Mouse (Mus musculus) intestine, embryonic 14.5 days (tissue): ENCODE results near the gene Oasl2. TPM values are rescaled to one million over a fixed set of nuclear protein-coding genes. Genes with fewer than 3 reads are reported as not detected.

Experiments used
- ATAC-seq: fragments of 200-750 bp; cut with Nextera tagmentation; replicated peaks from 2 replicates; pipeline ENCODE4 v1.8.0; 2017; ENCODE audit warnings: low read depth, moderate number of reproducible peaks, moderate TSS enrichment, moderate library complexity; ENCODE audit not compliant: low FRiP score, low TSS enrichment
- DNase-seq: peaks from one replicate; pipeline ENCODE4 v3.0.0-alpha.2; 2018; ENCODE audit warnings: low spot score
- H3K27ac ChIP-seq: fragments of 300-500 bp; sonication (generic); 2 replicates; pipeline ENCODE4 v1.5.1; 2014; ENCODE audit warnings: low read depth, mild to moderate bottlenecking, control low read depth
- H3K27me3 ChIP-seq: fragments of 300-500 bp; sonication (generic); replicated peaks from 2 replicates; pipeline ENCODE4 v1.6.1; 2014; ENCODE audit warnings: low read length, control low read depth; ENCODE audit not compliant: control insufficient read depth, insufficient read depth
- H3K36me3 ChIP-seq: fragments of 300-500 bp; sonication (generic); 2 replicates; pipeline ENCODE4 v1.6.1; 2014; ENCODE audit warnings: low read length, control low read depth; ENCODE audit not compliant: control insufficient read depth, insufficient read depth
- H3K4me1 ChIP-seq: fragments of 300-500 bp; sonication (generic); replicated peaks from 2 replicates; pipeline ENCODE4 v1.6.1; 2014; ENCODE audit warnings: low read length, control low read depth, mixed read lengths; ENCODE audit not compliant: control insufficient read depth, insufficient read depth
- H3K4me2 ChIP-seq: fragments of 300-500 bp; sonication (generic); 2 replicates; pipeline ENCODE4 v1.6.1; 2014; ENCODE audit warnings: low read length
- H3K4me3 ChIP-seq: fragments of 300-500 bp; sonication (generic); 2 replicates; pipeline ENCODE4 v1.5.1; 2014; ENCODE audit warnings: low read depth, low read length, control low read depth, mixed read lengths
- H3K9ac ChIP-seq: fragments of 300-500 bp; sonication (generic); 2 replicates; pipeline ENCODE4 v1.6.1; 2014; ENCODE audit warnings: mild to moderate bottlenecking, low read length
- H3K9me3 ChIP-seq: fragments of 300-500 bp; sonication (generic); 2 replicates; pipeline ENCODE4 v1.6.1; 2016; ENCODE audit warnings: low read length, control low read depth; ENCODE audit not compliant: control insufficient read depth
- WGBS: fragments of 180-500 bp; shearing (Covaris S2); extraction: QIAGEN DNeasy Blood & Tissue Kit; methylation state at CpG from one replicate; pipeline ENCODE4 v1.1.7; 2014; 5-methylcytosine and 5-hydroxymethylcytosine counted together
- microRNA-seq: library from miRNA; unstranded; fragments of <30 nt; microRNA quantifications from one replicate; pipeline ENCODE4, GENCODE M21; 2016
- polyA plus RNA-seq: library from polyadenylated mRNA; unstranded; fragments of >200 nt; fragmentation: Nextera tagmentation; extraction: Ambion mirVana; gene quantifications from 2 replicates; pipeline ENCODE4 v1.2.1, GENCODE M21; 2014

The Oasl2 gene
- polyA plus RNA-seq, 1 experiment from 2014 or later: 5.1 TPM

DNA sequence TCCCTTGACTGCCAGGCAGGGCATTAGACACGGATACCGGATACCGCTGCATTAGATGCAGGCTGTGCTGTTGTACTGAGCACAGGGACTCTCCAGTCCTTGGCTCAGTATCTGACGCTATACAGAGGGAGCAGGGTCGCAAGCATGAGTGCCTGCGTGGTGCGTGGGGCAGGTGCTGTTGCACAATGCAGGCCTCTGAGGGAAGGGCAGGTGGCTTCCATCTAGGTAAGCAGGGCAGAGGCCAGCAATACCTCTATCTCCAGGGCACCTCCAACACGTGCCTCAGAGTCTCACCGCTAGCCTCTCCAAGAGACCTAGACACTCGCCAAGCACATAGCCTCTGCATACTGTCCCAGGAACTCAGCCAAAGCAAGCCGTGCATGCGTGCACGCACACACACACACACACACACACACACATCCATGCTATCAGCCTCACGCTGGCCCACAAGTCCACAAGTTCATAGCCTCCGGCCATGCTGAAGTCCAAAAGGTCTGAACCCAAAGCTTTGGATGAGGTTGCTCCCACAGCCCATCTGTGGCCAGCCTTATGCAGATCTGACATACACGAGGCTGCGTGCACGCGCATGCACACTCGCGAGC, 54.6 kb downstream of the Oasl2 start:
- DNase-seq: no peak
- no peak overlapping the region for H3K4me3 ChIP-seq
- peaks cover 40% of the 10 kb centered on the region for H3K36me3 ChIP-seq
- H3K27me3 ChIP-seq: no peaks in the 10 kb centered on the region
- H3K9ac ChIP-seq: no peak overlapping the region
- no peak overlapping the region for H3K4me2 ChIP-seq
- ATAC-seq: no peak
- peaks cover 10% of the 10 kb centered on the region for H3K4me1 ChIP-seq
- no peaks in the 10 kb centered on the region for H3K9me3 ChIP-seq
- no peak overlapping the region for H3K27ac ChIP-seq
- 84% methylated on average over 21 of the region's 21 CpGs for WGBS

DNA sequence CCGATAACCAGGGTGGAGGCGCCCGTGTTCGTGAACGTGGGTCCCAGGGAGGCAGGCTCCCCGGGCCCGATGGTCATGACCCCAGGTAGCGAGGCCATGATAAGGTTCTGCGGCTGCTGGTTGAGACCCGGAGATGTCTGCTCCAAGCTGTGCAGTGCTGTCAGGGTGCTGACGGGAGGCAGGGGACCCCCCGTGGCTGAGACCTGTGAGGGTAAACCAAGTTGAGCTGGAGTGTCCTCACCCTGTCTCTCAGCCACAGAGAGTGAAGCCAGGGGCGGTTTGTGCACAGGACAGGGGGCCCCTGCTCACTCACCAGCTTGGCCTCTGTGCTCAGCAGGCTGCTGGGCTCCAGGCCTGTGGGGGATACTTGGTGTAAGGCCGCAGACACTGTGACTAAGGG, 56.6 kb downstream of the Oasl2 start:
- H3K9me3 ChIP-seq: no peaks in the 10 kb centered on the region
- no peak overlapping the region for H3K4me2 ChIP-seq
- WGBS: 87% methylated on average over 14 of the region's 14 CpGs
- H3K27ac ChIP-seq: no peak overlapping the region
- no peak for DNase-seq
- no peak for ATAC-seq
- no peaks in the 10 kb centered on the region for H3K27me3 ChIP-seq
- H3K9ac ChIP-seq: no peak overlapping the region
- peaks cover 10% of the 10 kb centered on the region for H3K4me1 ChIP-seq
- H3K36me3 ChIP-seq: peaks cover 20% of the 10 kb centered on the region
- no peak overlapping the region for H3K4me3 ChIP-seq

- 88% methylated on average over 5 of the region's 5 CpGs for WGBS
- Histone ChIP-seq H3K9ac (no peak overlapping the region), H3K27me3 (no peaks in the 10 kb centered on the region), H3K4me2 (no peak overlapping the region), H3K9me3 (no peaks in the 10 kb centered on the region), H3K27ac (no peak overlapping the region), H3K4me3 (no peak overlapping the region), H3K36me3 (no peaks in the 10 kb centered on the region), H3K4me1 (no peaks in the 10 kb centered on the region)
- DNase-seq: peak; percentile 47
- no peak for ATAC-seq
These were observed 61.3 kb downstream of the Oasl2 start for GRCm38 (mm10) chr5:114958069-114958468.

Small RNAs within 50 kb of the gene (microRNA-seq; reads per million reads assigned to microRNA genes)
- gene Mir6240: 6.2 reads per million, percentile 35 among the genes with 10 or more reads in this experiment

Other genes with a start within 250 kb of the Oasl2 start
- 0.59 and 0.83 TPM in 2 replicates for gene Trpv4, start 238.5 kb upstream of the Oasl2 start, polyA plus RNA-seq
- gene Gltp, start 206.0 kb upstream of the Oasl2 start, polyA plus RNA-seq: 74.7 and 77.0 TPM in 2 replicates
- 9.0 and 11.7 TPM in 2 replicates for gene Tchp, start 189.2 kb upstream of the Oasl2 start, polyA plus RNA-seq
- gene Ankrd13a, start 122.3 kb upstream of the Oasl2 start, polyA plus RNA-seq: 50.1 and 65.4 TPM in 2 replicates
- 35.6 and 37.2 TPM in 2 replicates for gene Git2, start 121.4 kb upstream of the Oasl2 start, polyA plus RNA-seq
- gene 1500011B03Rik, start 73.5 kb upstream of the Oasl2 start, polyA plus RNA-seq: 94.3 and 103 TPM in 2 replicates
- gene 4930519G04Rik, start 43.3 kb upstream of the Oasl2 start, polyA plus RNA-seq: 0.08 TPM in 1 of 2 replicates, not detected in the other
- gene Gm9936, start 38.3 kb upstream of the Oasl2 start, polyA plus RNA-seq: 0.13 and 0.38 TPM in 2 replicates
- gene Oasl1, start 26.3 kb downstream of the Oasl2 start, polyA plus RNA-seq: 1.7 and 2.3 TPM in 2 replicates
- 45.2 and 57.7 TPM in 2 replicates for gene 2210016L21Rik, start 45.2 kb downstream of the Oasl2 start, polyA plus RNA-seq
- 8.4 and 10.0 TPM in 2 replicates for gene Hnf1a, start 74.2 kb downstream of the Oasl2 start, polyA plus RNA-seq
- 21.1 and 21.5 TPM in 2 replicates for gene Sppl3, start 114.2 kb downstream of the Oasl2 start, polyA plus RNA-seq
- gene Gm10401, start 201.4 kb downstream of the Oasl2 start, polyA plus RNA-seq: 42.4 and 46.5 TPM in 2 replicates
- gene Acads, start 222.4 kb downstream of the Oasl2 start, polyA plus RNA-seq: 53.3 and 57.3 TPM in 2 replicates
- gene Unc119b, start 238.0 kb downstream of the Oasl2 start, polyA plus RNA-seq: 30.6 and 31.0 TPM in 2 replicates